11 mouse cellular contexts compared by ENCODE assay signal in the genomic region with DNA sequence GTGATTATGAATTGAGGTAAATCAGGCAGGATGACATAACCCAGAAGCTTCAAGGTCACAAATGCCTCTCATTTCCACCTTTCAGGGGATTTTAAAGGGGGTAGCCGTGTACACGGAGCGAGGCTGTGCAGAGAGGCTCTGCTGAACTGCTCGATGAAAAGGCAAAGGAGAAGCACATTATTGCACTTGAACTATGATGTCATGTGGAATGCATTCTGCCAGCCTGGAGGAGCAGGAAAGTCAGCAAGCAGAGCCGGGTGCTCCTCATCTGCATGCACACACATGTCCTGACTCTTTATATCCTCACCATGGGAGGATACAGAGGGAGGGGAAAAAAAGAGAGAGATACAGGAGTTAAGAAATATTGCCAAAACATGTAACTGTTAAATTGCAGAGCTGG.
DNase-seq lines count a peak whose midpoint lies in the region; ATAC-seq lines count a peak whose summit lies in the region.
"Had no signal": no experiment of that assay in that cellular context is flagged by ENCODE, and none has a peak within 500 bp of the region (broad histone marks: within the 10 kb centered on the region; RNA-seq: fewer than 3 reads in every experiment).

No protein-coding gene starts in this region.

- H3K9ac ChIP-seq in heart, embryonic 15.5 days: no peak overlapping the region
- no peak overlapping the region for H3K9ac ChIP-seq in limb, embryonic 15.5 days

- no peaks in the 10 kb centered on the region for H3K27me3 ChIP-seq in heart, embryonic 15.5 days
- H3K27me3 ChIP-seq in limb, embryonic 15.5 days: no peaks in the 10 kb centered on the region
- H3K27me3 ChIP-seq: Patski had no signal

- ATAC-seq in heart, embryonic 15.5 days (replicated peaks; ENCODE audit: insufficient number of reproducible peaks, insufficient read depth, low FRiP score, low read depth): no peak; the same call in 1 of the 2 replicates
- no peak for ATAC-seq in limb, embryonic 15.5 days (ENCODE audit: insufficient number of reproducible peaks, low FRiP score, low TSS enrichment, low read depth)
- ATAC-seq: Patski had no signal

- intact Hi-C loops in heart, postnatal 14 days (cut with DNase I): loop anchor here (5.0 to 10.0 kb wide), 3 partner anchors 434 to 1428 kb away; partner anchors contain the start of gene Epha4
- intact Hi-C loops in left cerebral cortex, postnatal 25 days (cut with DNase I): loop anchor here (10.0 kb wide), 1 partner anchor 1556 kb away; the partner anchor contains the start of gene Stk11ip

- H3K27ac ChIP-seq in heart, embryonic 15.5 days: peak overlapping the region; percentile 44; the same call in 1 of the 2 replicates
- H3K27ac ChIP-seq in limb, embryonic 15.5 days: peak overlapping the region; percentile 57; the same call in 1 of the 2 replicates
- H3K27ac ChIP-seq: kidney, postnatal 0 days had no signal

- no peak overlapping the region for H3K4me3 ChIP-seq in heart, embryonic 15.5 days
- H3K4me3 ChIP-seq in limb, embryonic 15.5 days: no peak overlapping the region

- H3K4me2 ChIP-seq in heart, embryonic 15.5 days: peak overlapping the region; percentile 31
- H3K4me2 ChIP-seq in limb, embryonic 15.5 days: no peak overlapping the region

- no peaks in the 10 kb centered on the region for H3K9me3 ChIP-seq in heart, embryonic 15.5 days (replicated peaks)
- no peaks in the 10 kb centered on the region for H3K9me3 ChIP-seq in limb, embryonic 15.5 days

- H3K36me3 ChIP-seq in heart, embryonic 15.5 days: no peaks in the 10 kb centered on the region
- no peaks in the 10 kb centered on the region for H3K36me3 ChIP-seq in limb, embryonic 15.5 days

- H3K4me1 ChIP-seq in heart, embryonic 15.5 days (replicated peaks): peaks cover 11% of the 10 kb centered on the region
- H3K4me1 ChIP-seq in limb, embryonic 15.5 days: peaks cover 12% of the 10 kb centered on the region

- no peak for DNase-seq in heart, postnatal 14 days
- DNase-seq in urinary bladder, postnatal 14 days (ENCODE audit: low spot score): peak; percentile 28
- no peak for DNase-seq in urinary bladder, postnatal 36 days (ENCODE audit: low spot score in 2 of 2)
- no peak for DNase-seq in left cerebral cortex, postnatal 25 days (ENCODE audit: low spot score in 2 of 2)
- no peak for DNase-seq in gastrocnemius, postnatal 10 days
- DNase-seq: adrenal gland, adult 8-10 months; spleen, adult 18-20 months had no signal

- WGBS in heart, embryonic 15.5 days: 21% methylated on average over 5 of the region's 5 CpGs
- WGBS in limb, embryonic 15.5 days: 22% methylated on average over 5 of the region's 5 CpGs
